Mouse (Mus musculus) CD4-positive, CD25-positive, alpha-beta regulatory T cell, adult 4 months (primary cell): ENCODE data around the gene Tpp1. TPM values are rescaled to one million over a fixed set of nuclear protein-coding genes. Genes with fewer than 3 reads are reported as not detected.

Source experiments
- ATAC-seq: one replicate; pipeline ENCODE4 v1.8.0; 2017
- polyA plus RNA-seq, 2 experiments: library from polyadenylated mRNA; unstranded; fragments of 100-300 nt; shearing (Covaris generic); gene quantifications; one replicate each; pipeline ENCODE4 v1.2.1; 2017

The Tpp1 gene
- polyA plus RNA-seq: 100 to 1,000 TPM; 131 to 172 TPM

- peak; percentile 100 for ATAC-seq
Observed at GRCm38 (mm10) chr7:105751491-105752433, at the start of gene Tpp1. Gene Tpp1 (minus strand): TSS chr7:105752235.

GRCm38 (mm10) chr7:105796972-105797371 lies 44.9 kb upstream of the Tpp1 start:
- no peak for ATAC-seq

GRCm38 (mm10) chr7:105795759-105796366 lies 43.8 kb upstream of the Tpp1 start:
- ATAC-seq: peak; percentile 34

GRCm38 (mm10) chr7:105793701-105794100 lies 41.7 kb upstream of the Tpp1 start:
- no peak for ATAC-seq

- no peak for ATAC-seq
Observed at GRCm38 (mm10) chr7:105791147-105791546, 39.1 kb upstream of the Tpp1 start.

GRCm38 (mm10) chr7:105787285-105788140 lies 35.5 kb upstream of the Tpp1 start, which contains the start of gene Dchs1:
Gene Dchs1 (minus strand): TSS chr7:105787654.
- peak; percentile 49 for ATAC-seq

- no peak for ATAC-seq
Observed at GRCm38 (mm10) chr7:105786506-105787284, 34.7 kb upstream of the Tpp1 start.

- ATAC-seq: no peak
Observed at GRCm38 (mm10) chr7:105784556-105784955, 32.5 kb upstream of the Tpp1 start.

- no peak for ATAC-seq
Observed at GRCm38 (mm10) chr7:105783861-105784260, 31.8 kb upstream of the Tpp1 start.

GRCm38 (mm10) chr7:105778553-105779265 lies 26.7 kb upstream of the Tpp1 start:
- peak; percentile 56 for ATAC-seq

GRCm38 (mm10) chr7:105777797-105778552 lies 25.9 kb upstream of the Tpp1 start:
- ATAC-seq: peak; percentile 39

- no peak for ATAC-seq
Observed at GRCm38 (mm10) chr7:105777316-105777715, 25.3 kb upstream of the Tpp1 start.

- ATAC-seq: no peak
Observed at GRCm38 (mm10) chr7:105776026-105776425, 24.0 kb upstream of the Tpp1 start.

- no peak for ATAC-seq
Observed at GRCm38 (mm10) chr7:105774661-105775060, 22.6 kb upstream of the Tpp1 start.

GRCm38 (mm10) chr7:105773041-105773440 lies 21.0 kb upstream of the Tpp1 start:
- no peak for ATAC-seq

GRCm38 (mm10) chr7:105772331-105772730 lies 20.3 kb upstream of the Tpp1 start:
- no peak for ATAC-seq

GRCm38 (mm10) chr7:105769959-105770358 lies 17.9 kb upstream of the Tpp1 start:
- ATAC-seq: no peak

- no peak for ATAC-seq
Observed at GRCm38 (mm10) chr7:105767729-105768165, 15.7 kb upstream of the Tpp1 start.

GRCm38 (mm10) chr7:105764331-105764730 lies 12.3 kb upstream of the Tpp1 start:
- no peak for ATAC-seq

- ATAC-seq: no peak
Observed at GRCm38 (mm10) chr7:105762517-105763270, 10.7 kb upstream of the Tpp1 start.
